Mouse (Mus musculus): ENCODE measurements around the gene Golim4. TPM values are rescaled to one million over a fixed set of nuclear protein-coding genes. Genes with fewer than 3 reads are reported as not detected.

Golim4 gene
- polyA plus RNA-seq, 2 experiments, result 12.5 to 18.8 TPM

GRCm38 (mm10) chr3:75835286-75835967, 121.3 kb downstream of the Golim4 start:
- Histone ChIP-seq H3K4me1 (replicated peaks; ENCODE audit: control insufficient read depth in 2 of 2, insufficient read depth in 2 of 2, low read length in 1 of 2) (no peaks in the 10 kb centered on the region), H3K27ac (no peak overlapping the region), H3K27me3 (ENCODE audit: control insufficient read depth, insufficient read depth, low read length) (no peaks in the 10 kb centered on the region), H3K9me3 (ENCODE audit: control insufficient read depth, low read length) (no peaks in the 10 kb centered on the region), H3K36me3 (replicated peaks; ENCODE audit: control insufficient read depth, insufficient read depth, low read depth) (no peaks in the 10 kb centered on the region), H3K9ac (replicated peaks) (no peak overlapping the region), H3K4me3 (ENCODE audit: insufficient read depth in 1 of 2, low read depth in 2 of 2, low read length in 2 of 2) (no peak overlapping the region), H3K4me2 (ENCODE audit: low read depth) (no peak overlapping the region)
- DNase-seq (ENCODE audit: low read depth in 3 of 3, low spot score in 3 of 3) (no peak), ATAC-seq (ENCODE audit: insufficient read depth) (no peak)
- 54% methylated on average over 5 of the region's 5 CpGs for WGBS (ENCODE audit: insufficient replicate concordance)
- TF ChIP-seq EP300 (IDR thresholded peaks at IDR 0.05; ENCODE audit: low read depth), result no peak

GRCm38 (mm10) chr3:75834827-75835226, 121.9 kb downstream of the Golim4 start:
- H3K4me1 ChIP-seq (replicated peaks; ENCODE audit: control insufficient read depth in 2 of 2, insufficient read depth in 2 of 2, low read length in 1 of 2), result no peaks in the 10 kb centered on the region
- no peak overlapping the region for H3K27ac ChIP-seq
- ATAC-seq (ENCODE audit: insufficient read depth) (no peak), DNase-seq (ENCODE audit: low read depth in 3 of 3, low spot score in 3 of 3) (no peak)
- H3K9me3 ChIP-seq (ENCODE audit: control insufficient read depth, low read length), result no peaks in the 10 kb centered on the region
- no peak overlapping the region for H3K4me3 ChIP-seq (ENCODE audit: insufficient read depth in 1 of 2, low read depth in 2 of 2, low read length in 2 of 2)
- no peaks in the 10 kb centered on the region for H3K36me3 ChIP-seq (replicated peaks; ENCODE audit: control insufficient read depth, insufficient read depth, low read depth)
- no peak overlapping the region for H3K4me2 ChIP-seq (ENCODE audit: low read depth)
- TF ChIP-seq CTCF (IDR thresholded peaks at IDR 0.05; ENCODE audit: low read depth) (no peak), EP300 (IDR thresholded peaks at IDR 0.05; ENCODE audit: low read depth) (no peak)
- no peaks in the 10 kb centered on the region for H3K27me3 ChIP-seq (ENCODE audit: control insufficient read depth, insufficient read depth, low read length)
- H3K9ac ChIP-seq (replicated peaks), result no peak overlapping the region
- WGBS (ENCODE audit: insufficient replicate concordance), result 55% methylated on average over 2 of the region's 2 CpGs

Other genes with a start within 250 kb of the Golim4 start
- gene Gm29133, start 208.8 kb downstream of the Golim4 start, polyA plus RNA-seq (2012; rRNA removed), result not detected in 2 replicates
- gene Gm29133, start 208.8 kb downstream of the Golim4 start, polyA plus RNA-seq (2014; fragmentation: Nextera tagmentation; extraction: Ambion mirVana), result not detected in 2 replicates
- gene Fstl5, start 117.3 kb upstream of the Golim4 start, polyA plus RNA-seq (2012; rRNA removed), result 0.01 TPM in 1 of 2 replicates, not detected in the other
- gene Fstl5, start 117.3 kb upstream of the Golim4 start, polyA plus RNA-seq (2014; fragmentation: Nextera tagmentation; extraction: Ambion mirVana), result not detected in 2 replicates